Mouse (Mus musculus): ENCODE results near the gene Strn. TPM values are rescaled to one million over a fixed set of nuclear protein-coding genes. Genes with fewer than 3 reads are reported as not detected.

The Strn gene
- total and polyA plus RNA-seq, 3 experiments = 2.9 to 52.6 (median 29.2) TPM

GRCm38 (mm10) chr17:78738416-78738815 lies 1.4 kb upstream of the Strn start:
- H3K4me3 ChIP-seq (ENCODE audit: low read depth, low read length) = no peak overlapping the region
- no peaks in the 10 kb centered on the region for H3K27me3 ChIP-seq (ENCODE audit: insufficient read depth, low read length)
- no peaks in the 10 kb centered on the region for H3K9me3 ChIP-seq (replicated peaks)
- peaks cover 20% of the 10 kb centered on the region for H3K4me1 ChIP-seq (ENCODE audit: insufficient read depth, low read depth, low read length)
- no peak for DNase-seq (ENCODE audit: low spot score)
- no peak for ATAC-seq (ENCODE audit: extremely low read depth, insufficient number of reproducible peaks, low FRiP score, poor library complexity, severe bottlenecking)
- TF ChIP-seq GATA2 (IDR thresholded peaks at IDR 0.05; ENCODE audit: borderline replicate concordance, low read depth, low read length) (no peak), GATA1 (IDR thresholded peaks at IDR 0.05; ENCODE audit: borderline replicate concordance, low read length) (no peak), CTCF (IDR thresholded peaks at IDR 0.05; ENCODE audit: low read depth, low read length) (no peak), POLR2AphosphoS5 (IDR thresholded peaks at IDR 0.05; ENCODE audit: insufficient replicate concordance, low read depth, low read length) (no peak), TAL1 (conservative IDR thresholded peaks at IDR 0.05; ENCODE audit: low read depth, low read length) (no peak)
- peaks cover 6% of the 10 kb centered on the region for H3K36me3 ChIP-seq (replicated peaks)

GRCm38 (mm10) chr17:78737771-78738170 lies 775 bp upstream of the Strn start:
- DNase-seq (ENCODE audit: low spot score) (no peak), ATAC-seq (ENCODE audit: extremely low read depth, insufficient number of reproducible peaks, low FRiP score, poor library complexity, severe bottlenecking) (no peak)
- H3K27me3 ChIP-seq (ENCODE audit: insufficient read depth, low read length) = no peaks in the 10 kb centered on the region

GRCm38 (mm10) chr17:78736473-78736988 lies 465 bp downstream of the Strn start:
- peak; percentile 91 for ATAC-seq (ENCODE audit: extremely low read depth, insufficient number of reproducible peaks, low FRiP score, poor library complexity, severe bottlenecking)
- DNase-seq (ENCODE audit: low spot score) = peak; percentile 97
- peak overlapping the region; percentile 85 for H3K4me3 ChIP-seq (ENCODE audit: low read depth, low read length)
- H3K27me3 ChIP-seq (ENCODE audit: insufficient read depth, low read length) = no peaks in the 10 kb centered on the region
- no peak for TF ChIP-seq POLR2AphosphoS5 (IDR thresholded peaks at IDR 0.05; ENCODE audit: insufficient replicate concordance, low read depth, low read length)
- H3K4me1 ChIP-seq (ENCODE audit: insufficient read depth, low read depth, low read length) = peaks cover 23% of the 10 kb centered on the region
- H3K36me3 ChIP-seq (replicated peaks) = peaks cover 17% of the 10 kb centered on the region
- H3K9me3 ChIP-seq (replicated peaks) = no peaks in the 10 kb centered on the region

More at GRCm38 (mm10) chr17:78737771-78738170, 775 bp upstream of the Strn start:
- Histone ChIP-seq H3K9me3 (replicated peaks) (no peaks in the 10 kb centered on the region), H3K4me3 (ENCODE audit: low read depth, low read length) (no peak overlapping the region), H3K36me3 (replicated peaks) (peaks cover 6% of the 10 kb centered on the region), H3K4me1 (ENCODE audit: insufficient read depth, low read depth, low read length) (peaks cover 20% of the 10 kb centered on the region)
- TF ChIP-seq GATA1 (IDR thresholded peaks at IDR 0.05; ENCODE audit: borderline replicate concordance, low read length) (no peak), POLR2AphosphoS5 (IDR thresholded peaks at IDR 0.05; ENCODE audit: insufficient replicate concordance, low read depth, low read length) (no peak), TAL1 (conservative IDR thresholded peaks at IDR 0.05; ENCODE audit: low read depth, low read length) (no peak), GATA2 (IDR thresholded peaks at IDR 0.05; ENCODE audit: borderline replicate concordance, low read depth, low read length) (no peak), CTCF (IDR thresholded peaks at IDR 0.05; ENCODE audit: low read depth, low read length) (no peak)

- Histone ChIP-seq H3K27me3 (ENCODE audit: insufficient read depth, low read length) (no peaks in the 10 kb centered on the region), H3K36me3 (replicated peaks) (peaks cover 18% of the 10 kb centered on the region), H3K4me3 (ENCODE audit: low read depth, low read length) (peak overlapping the region; percentile 85), H3K4me1 (ENCODE audit: insufficient read depth, low read depth, low read length) (peaks cover 23% of the 10 kb centered on the region), H3K9me3 (replicated peaks) (no peaks in the 10 kb centered on the region)
- DNase-seq (ENCODE audit: low spot score) (peak; percentile 3), ATAC-seq (ENCODE audit: extremely low read depth, insufficient number of reproducible peaks, low FRiP score, poor library complexity, severe bottlenecking) (no peak)
- TF ChIP-seq CTCF (IDR thresholded peaks at IDR 0.05; ENCODE audit: low read depth, low read length) = no peak
- no peak for TF ChIP-seq GATA1 (IDR thresholded peaks at IDR 0.05; ENCODE audit: borderline replicate concordance, low read length)
- no peak for TF ChIP-seq TAL1 (conservative IDR thresholded peaks at IDR 0.05; ENCODE audit: low read depth, low read length)
- no peak for TF ChIP-seq GATA2 (IDR thresholded peaks at IDR 0.05; ENCODE audit: borderline replicate concordance, low read depth, low read length)
- no peak for TF ChIP-seq POLR2AphosphoS5 (IDR thresholded peaks at IDR 0.05; ENCODE audit: insufficient replicate concordance, low read depth, low read length)
Observed at GRCm38 (mm10) chr17:78735731-78736472, 1.1 kb downstream of the Strn start.

GRCm38 (mm10) chr17:78734806-78735205 lies 2.2 kb downstream of the Strn start:
- no peak overlapping the region for H3K4me3 ChIP-seq (ENCODE audit: low read depth, low read length)
- no peak for DNase-seq (ENCODE audit: low spot score)
- no peaks in the 10 kb centered on the region for H3K27me3 ChIP-seq (ENCODE audit: insufficient read depth, low read length)
- H3K4me1 ChIP-seq (ENCODE audit: insufficient read depth, low read depth, low read length) = peaks cover 23% of the 10 kb centered on the region
- no peaks in the 10 kb centered on the region for H3K9me3 ChIP-seq (replicated peaks)
- ATAC-seq (ENCODE audit: extremely low read depth, insufficient number of reproducible peaks, low FRiP score, poor library complexity, severe bottlenecking) = no peak
- TF ChIP-seq CTCF (IDR thresholded peaks at IDR 0.05; ENCODE audit: low read depth, low read length) (no peak), POLR2AphosphoS5 (IDR thresholded peaks at IDR 0.05; ENCODE audit: insufficient replicate concordance, low read depth, low read length) (no peak), TAL1 (conservative IDR thresholded peaks at IDR 0.05; ENCODE audit: low read depth, low read length) (no peak)
- peaks cover 20% of the 10 kb centered on the region for H3K36me3 ChIP-seq (replicated peaks)

GRCm38 (mm10) chr17:78732056-78732455 lies 4.9 kb downstream of the Strn start:
- ATAC-seq (ENCODE audit: extremely low read depth, insufficient number of reproducible peaks, low FRiP score, poor library complexity, severe bottlenecking) = no peak
- peaks cover 29% of the 10 kb centered on the region for H3K36me3 ChIP-seq (replicated peaks)
- no peaks in the 10 kb centered on the region for H3K27me3 ChIP-seq (ENCODE audit: insufficient read depth, low read length)
- DNase-seq (ENCODE audit: low spot score) = no peak
- H3K4me3 ChIP-seq (ENCODE audit: low read depth, low read length) = no peak overlapping the region
- TF ChIP-seq GATA2 (IDR thresholded peaks at IDR 0.05; ENCODE audit: borderline replicate concordance, low read depth, low read length) (no peak), CTCF (IDR thresholded peaks at IDR 0.05; ENCODE audit: low read depth, low read length) (no peak), TAL1 (conservative IDR thresholded peaks at IDR 0.05; ENCODE audit: low read depth, low read length) (no peak), POLR2AphosphoS5 (IDR thresholded peaks at IDR 0.05; ENCODE audit: insufficient replicate concordance, low read depth, low read length) (no peak), GATA1 (IDR thresholded peaks at IDR 0.05; ENCODE audit: borderline replicate concordance, low read length) (no peak)
- peaks cover 17% of the 10 kb centered on the region for H3K4me1 ChIP-seq (ENCODE audit: insufficient read depth, low read depth, low read length)
- no peaks in the 10 kb centered on the region for H3K9me3 ChIP-seq (replicated peaks)

All from G1E (cell line).